Mouse (Mus musculus) megakaryocyte, adult 5-6 weeks (primary cell): ENCODE data around the gene Grm2. TPM values are rescaled to one million over a fixed set of nuclear protein-coding genes. Genes with fewer than 3 reads are reported as not detected.
A peak's percentile ranks its signal among the peaks of the same experiment; 100 is the strongest.
"Not testable (repeated sequence)": the region's sequence is repeated elsewhere in the genome, so short reads cannot be mapped to it uniquely, and the experiment has no call there.

Experiments
- ATAC-seq: 2 replicates; pipeline ENCODE4 v1.8.0; 2016; ENCODE audit warnings: mild to moderate bottlenecking, inconsistent platforms; ENCODE audit not compliant: poor library complexity, severe bottlenecking
- total RNA-seq, 2 experiments: library from RNA; stranded (forward) in 1 of 2; stranded (reverse) in 1 of 2; fragments of 153-499, 151-499 nt in 1 of 2; fragments of 221-1000, 200-1000 nt in 1 of 2; gene quantifications; 2 replicates each; pipeline versions ENCODE4 v1.2.3 to v1.2.4; 2015 to 2017

Gene Grm2
- total RNA-seq, 2 experiments from 2014 or later = not detected

DNA sequence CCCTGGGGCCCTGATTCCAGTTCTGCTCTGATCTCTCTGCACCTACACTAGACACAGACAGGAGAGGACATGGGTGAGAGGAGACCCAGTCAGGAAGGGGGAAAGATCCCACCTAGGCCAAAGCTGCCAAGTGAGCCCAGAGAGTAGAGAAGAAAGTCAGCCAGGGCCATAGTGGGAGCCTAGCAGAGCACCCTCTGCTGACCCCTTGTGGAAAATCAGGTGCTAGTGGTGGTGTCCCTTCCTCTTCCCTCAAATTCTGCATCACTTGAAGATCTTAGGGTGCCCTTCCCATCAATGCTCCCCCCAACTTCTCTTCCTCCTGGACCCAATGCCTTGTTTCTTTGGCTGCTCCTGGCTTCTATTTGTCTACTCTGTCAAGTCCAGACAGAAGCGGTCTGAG lies 3.2 kb downstream of the Grm2 start:
- no peak for ATAC-seq

DNA sequence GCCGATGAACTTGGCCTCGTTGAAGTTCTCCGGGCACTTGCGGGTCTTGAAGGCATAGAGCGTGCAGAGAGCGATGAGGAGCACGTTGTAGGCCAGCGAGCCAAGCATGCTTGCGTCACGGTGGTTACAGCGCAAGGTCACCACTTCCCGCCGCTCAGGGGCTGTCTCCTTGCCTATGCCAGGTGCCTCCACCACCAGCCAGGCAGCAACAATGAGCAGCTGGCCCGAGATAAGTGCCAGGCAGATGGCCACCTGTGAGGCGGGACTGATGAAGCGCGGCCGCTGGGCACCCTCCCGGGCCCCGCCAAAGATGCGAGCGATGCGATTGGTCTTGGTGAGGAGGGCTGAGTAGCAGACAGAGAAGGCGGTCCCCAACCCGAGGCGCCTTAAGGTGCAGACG lies 8.7 kb downstream of the Grm2 start:
- ATAC-seq = no peak

DNA sequence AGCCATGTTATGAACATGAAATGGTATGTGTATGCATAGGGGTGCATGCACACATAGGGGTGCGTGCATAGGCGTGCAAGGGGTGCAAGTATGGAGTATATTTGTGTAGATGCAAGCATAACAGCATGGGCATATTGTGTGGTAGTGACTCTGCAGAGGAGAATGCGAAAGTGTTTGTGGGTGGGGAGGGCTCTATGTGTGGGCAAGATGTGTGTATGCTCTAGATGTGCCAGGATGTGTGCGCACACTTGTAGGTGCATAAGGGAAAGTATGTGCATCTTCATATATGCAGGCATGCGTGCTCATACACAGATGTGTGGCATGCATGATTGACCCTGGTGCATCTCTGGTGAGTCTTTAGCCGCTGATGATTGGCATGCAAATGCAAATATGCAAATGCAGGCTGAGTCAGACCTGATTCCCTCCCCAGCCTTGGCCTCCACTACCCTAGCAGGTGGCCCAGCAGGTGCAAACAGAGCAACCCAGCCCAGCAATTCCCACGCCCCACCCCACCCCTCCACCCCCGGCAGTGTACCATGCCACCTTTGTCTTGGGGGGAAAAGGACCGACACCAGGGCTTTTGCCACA lies 10.1 kb downstream of the Grm2 start:
- ATAC-seq = no peak

DNA sequence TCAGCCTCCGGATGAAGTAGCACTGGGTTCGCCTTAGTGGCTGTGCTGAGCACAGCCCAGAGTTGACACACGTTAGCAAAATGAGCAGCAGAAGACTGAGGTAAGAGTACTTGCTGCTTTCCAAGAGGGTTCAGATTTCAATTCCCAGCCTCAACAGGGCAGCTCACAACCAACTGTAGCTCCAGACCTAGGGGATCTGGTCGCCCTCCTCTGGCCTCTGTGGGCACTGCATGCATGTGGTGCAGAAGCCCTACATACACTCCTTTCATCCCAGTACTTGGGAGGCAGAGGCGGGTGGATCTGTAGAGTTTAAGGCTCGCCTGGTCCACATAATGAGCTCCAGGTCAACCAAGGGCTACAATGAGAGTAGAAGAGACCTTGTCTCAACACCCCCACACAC lies 12.1 kb downstream of the Grm2 start:
- ATAC-seq = no peak

DNA sequence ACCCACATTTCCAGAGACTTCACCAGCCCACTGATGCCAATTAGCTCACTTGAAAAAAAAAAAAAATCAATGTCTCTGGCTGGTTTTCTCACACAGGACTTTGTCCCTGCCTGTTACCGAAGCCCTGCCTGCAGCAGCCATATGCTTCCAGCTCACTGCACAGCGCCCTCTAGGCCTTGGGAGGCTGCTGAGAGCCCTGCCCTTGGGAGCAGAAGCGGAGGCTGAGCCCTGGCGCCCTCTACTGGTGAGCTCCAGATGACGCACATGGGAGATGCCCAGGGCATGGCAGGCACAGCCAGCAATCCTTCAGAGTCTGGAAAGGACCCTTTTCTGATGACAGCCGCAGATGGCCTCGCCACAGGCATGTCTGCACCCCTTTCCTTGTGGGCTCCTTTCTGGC lies 12.8 kb downstream of the Grm2 start:
- ATAC-seq = peak; percentile 88

DNA sequence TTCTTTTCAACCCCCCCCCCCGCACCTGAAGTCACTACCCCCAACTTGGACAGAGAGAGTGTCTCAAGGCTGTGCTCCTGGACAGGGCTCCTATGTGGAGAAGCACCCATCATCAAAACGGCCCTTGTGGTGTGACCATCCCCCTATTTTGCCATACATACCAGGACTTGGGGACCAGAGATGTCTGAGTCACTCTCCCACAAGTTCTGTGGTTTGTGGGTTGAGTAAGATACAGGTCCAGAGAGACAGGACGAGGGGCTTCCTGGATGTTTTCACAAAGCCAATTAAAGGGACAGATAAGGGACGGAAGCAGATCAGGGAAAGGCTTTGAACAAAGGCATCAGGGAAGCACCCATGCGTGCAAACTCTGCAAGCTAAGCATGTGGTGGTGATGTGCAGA lies 14.5 kb downstream of the Grm2 start:
- ATAC-seq = no peak

DNA sequence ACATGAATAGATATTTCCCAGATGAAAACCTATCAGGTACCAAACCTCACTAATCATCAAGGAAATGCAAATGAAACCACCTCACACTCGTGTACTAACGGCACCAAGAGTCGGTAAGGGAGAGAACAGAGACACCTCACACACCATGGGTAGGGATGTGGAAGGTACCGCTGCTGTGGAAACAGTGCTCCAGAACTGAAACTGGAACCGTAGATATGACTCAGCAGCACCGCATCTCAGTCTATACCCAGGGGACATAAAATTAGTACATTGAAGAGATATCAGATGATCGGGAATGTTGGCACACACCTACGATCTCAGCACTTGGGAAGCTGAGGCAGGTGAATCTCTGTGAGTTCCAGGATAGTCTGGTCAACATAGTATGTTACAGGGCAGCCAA lies 17.7 kb downstream of the Grm2 start:
- no peak for ATAC-seq

DNA sequence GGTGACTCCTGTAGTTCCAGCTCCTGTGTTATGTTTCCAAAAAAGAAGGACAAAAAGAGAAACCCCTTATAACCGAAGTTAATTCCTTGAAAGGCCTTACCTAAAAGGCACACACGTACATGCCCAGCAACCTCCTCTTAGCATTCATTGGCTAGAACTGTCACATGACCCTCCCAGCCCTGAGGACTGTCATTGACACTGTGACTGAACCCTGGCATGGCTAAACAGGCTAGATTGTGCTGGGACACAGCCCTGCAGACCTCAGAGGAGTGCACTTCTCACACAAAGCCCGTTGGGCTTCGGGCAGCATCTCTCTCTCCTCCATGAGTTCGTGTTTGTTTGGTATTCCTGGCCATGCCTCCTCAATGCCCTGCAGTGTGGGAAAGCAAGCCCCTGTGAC lies 23.7 kb downstream of the Grm2 start:
- no peak for ATAC-seq

DNA sequence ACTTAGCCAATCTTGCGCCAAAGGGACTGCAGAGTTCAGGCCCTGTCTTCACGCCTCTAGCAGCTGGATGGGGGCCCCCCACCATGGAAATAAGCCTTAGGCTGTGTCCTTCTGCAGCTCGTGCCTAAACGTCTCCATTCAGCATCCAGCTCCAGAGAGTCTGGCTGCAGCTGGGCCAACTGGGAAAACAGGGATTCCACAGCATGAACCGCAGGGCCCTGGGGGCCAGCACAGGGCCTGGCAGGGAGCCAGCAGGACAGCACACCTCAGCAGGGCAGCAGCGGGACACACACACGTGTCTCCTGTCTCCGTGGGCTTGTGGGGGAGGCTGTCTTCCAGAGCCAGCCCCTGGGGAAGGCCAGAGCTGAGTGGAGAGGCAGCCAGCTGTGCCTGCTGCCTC lies 28.1 kb downstream of the Grm2 start:
- not testable (repeated sequence) for ATAC-seq

DNA sequence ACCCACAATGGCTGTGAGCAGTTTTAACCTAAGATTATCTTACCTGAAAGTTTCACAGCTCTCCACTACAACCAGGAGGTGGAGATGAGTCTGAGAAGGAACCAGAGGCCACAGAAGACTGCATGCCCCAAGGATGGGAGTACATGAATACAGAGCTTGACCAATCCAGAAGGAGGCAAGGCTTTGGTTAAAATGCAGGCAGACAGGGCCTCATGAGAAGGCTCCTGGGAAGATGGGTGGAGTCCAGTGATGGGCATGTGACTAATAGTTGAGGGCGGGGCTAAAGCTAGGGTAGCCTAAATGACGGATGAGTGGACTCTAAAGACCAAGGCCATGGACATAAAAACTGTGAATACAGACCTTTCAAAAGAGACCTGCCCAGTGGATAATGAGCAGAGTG lies 29.6 kb downstream of the Grm2 start, which contains the start of gene Iqcf6:
Iqcf6 (plus strand) TSS at position 301 of the 400 bp plus-strand sequence.
- no peak for ATAC-seq

DNA sequence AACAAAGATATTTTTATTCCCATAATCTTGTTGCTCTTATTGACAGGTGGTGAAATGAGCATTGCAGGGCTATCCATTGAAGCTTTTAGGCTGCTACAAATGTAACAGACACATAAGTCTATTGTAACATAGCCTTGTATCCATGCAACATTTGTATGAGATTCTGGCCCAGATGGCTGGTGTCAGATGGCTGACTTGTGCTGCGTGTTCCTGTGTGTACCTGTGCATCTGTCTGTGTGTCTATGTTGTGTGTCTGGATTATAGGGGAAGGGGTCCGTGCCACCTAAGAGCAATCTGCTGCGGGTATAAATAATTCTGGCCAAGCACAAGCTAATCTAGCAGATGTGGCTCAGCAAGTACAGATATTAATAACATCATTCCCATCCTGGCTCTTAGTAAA lies 38.4 kb downstream of the Grm2 start:
- ATAC-seq = no peak

DNA sequence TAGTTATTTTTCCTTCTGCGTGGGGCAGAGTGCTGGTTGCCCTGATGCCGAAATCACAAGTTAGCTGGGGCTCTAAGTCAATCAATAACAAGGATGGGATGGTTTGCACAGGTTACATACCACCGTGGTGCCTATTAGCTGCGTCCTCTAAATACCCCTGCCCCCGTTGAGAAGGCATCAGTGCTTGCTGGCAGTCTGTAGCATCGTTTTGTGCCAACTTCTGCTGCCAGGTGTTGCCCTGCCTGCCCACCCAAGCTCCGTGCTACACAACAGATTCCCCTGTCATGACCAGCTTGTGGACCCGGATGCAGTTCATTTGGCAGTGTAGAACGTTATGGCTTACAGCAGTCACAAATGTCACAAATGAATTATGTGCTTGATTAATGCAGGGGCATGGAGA lies 39.6 kb downstream of the Grm2 start:
- ATAC-seq = no peak

DNA sequence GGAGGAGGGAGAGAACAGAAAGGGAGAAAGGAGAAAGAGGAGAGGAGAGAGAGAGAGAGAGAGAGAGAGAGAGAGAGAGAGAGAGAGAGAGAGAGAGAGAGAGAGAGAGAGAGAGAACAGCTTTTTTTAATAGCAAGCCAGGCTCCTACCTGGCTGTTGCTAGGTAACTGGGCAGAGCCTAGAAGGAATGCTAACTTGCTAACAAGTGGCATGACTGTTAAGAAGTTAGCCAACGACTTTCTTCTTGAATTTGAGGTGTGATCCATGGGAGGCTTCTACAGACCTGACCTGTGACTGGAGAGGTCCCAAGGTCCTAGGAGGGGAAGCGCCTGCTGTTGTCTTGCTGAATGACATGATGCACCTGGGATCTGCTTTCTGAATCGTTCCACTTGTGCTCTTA lies 41.3 kb downstream of the Grm2 start:
- ATAC-seq = no peak

DNA sequence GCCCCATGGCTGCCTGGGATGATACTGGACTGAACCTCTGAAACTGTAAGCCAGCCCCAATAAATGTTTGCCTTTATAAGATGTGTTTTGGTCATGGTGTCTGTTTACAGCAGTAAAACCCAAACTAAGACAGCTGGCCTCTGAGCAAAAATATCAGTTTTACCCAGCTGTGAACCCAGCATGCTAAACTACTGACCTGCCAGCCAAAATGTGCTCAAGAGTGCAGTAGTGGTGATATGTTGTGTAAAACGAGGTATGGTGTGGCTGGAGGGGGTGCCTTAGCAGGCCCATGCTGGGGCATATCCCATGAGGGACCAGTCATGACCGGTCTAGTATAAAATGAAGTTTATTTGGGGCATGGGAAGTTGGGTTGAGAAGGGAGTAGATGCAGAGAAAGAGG lies 41.9 kb downstream of the Grm2 start:
- ATAC-seq = no peak

DNA sequence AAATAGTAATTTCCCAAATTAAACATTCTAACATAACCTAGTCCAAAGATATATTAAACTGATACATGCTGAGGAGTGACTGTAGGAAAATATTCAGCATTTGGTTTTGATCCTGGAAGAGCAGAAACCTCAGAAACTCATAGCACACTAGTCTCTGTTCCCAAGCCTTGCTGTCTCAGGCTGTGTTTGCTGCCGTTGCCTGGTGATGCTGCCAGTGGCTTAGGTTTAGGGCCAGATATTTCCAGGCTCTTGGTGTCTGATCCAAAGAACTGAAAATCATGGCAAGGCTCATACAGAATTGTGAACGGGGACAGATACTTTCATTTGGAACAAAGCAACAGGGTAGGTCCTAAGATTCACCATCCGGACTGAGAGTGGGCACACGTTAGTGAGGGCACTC lies 45.2 kb downstream of the Grm2 start:
- ATAC-seq = no peak

DNA sequence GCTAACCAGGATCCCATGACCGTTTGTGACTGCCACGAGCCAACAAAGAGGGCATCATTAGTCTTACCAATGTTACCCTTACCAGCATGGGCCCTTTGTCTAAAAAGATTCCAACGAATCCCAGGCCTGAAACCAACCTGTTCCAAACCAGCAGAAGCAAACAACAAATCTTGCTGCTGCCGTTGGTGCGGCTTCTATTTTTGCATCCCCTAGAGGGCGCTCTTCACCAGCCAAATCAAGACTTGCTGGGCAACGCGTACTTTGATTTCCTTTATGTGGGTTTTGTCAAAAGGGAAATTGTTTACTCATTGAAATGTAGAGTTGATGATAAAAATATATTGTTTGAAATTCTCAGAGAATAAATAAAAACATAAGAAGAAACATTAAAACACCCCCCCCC lies 55.3 kb downstream of the Grm2 start:
- 0 out of 2 replicates have a peak, but pooled peaks have one; percentile 38 for ATAC-seq

DNA sequence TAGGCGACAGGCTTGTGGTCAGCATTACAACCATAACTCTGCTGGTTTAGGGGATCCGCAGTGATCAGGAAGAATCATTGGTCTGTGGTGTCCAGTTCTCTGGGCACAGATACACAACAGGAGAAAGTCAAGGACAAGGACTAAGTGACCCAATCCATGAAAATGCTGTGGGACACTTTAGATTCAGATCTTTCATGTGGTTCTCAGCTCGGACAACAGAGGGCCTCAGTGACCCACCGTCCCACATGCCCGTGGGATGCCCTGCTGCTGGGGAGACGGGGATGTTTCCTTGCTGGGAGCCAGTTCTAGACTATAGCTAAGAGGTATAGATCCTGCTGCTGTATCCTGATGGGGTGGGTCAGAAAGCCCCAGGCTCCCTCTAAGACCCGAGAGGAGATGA lies 57.4 kb downstream of the Grm2 start:
- no peak for ATAC-seq

DNA sequence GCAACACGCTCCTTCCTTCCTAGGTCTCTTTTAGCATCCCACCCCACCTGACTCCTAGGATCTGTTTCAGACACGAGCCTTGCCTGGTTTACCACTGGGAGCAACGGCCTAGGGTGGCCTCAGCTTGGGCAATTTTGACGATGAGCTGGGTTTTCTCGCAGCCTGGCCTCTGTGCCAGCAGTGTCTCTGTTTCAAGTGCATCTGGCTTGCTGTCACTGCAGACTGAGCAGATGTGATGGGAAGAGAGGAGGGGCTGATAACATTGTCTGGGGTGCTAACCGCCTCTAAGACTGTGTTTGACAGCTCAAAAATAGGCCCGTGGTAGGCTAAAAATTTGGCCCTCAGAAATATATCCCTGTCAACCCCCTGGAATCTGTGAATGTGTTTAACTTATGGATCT lies 60.0 kb downstream of the Grm2 start:
- no peak for ATAC-seq

DNA sequence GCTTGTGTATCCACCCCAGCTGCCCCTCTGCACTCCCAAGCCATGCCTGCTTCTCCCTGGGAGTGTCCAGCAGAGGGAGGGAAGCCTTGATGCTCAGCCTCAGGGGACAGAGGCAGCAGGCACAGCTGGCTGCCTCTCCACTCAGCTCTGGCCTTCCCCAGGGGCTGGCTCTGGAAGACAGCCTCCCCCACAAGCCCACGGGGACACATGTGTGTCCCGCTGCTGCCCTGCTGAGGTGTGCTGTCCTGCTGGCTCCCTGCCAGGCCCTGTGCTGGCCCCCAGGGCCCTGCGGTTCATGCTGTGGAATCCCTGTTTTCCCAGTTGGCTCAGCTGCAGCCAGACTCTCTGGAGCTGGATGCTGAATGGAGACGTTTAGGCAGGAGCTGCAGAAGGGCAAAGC lies 60.5 kb downstream of the Grm2 start:
- not testable (repeated sequence) for ATAC-seq
